Mouse (Mus musculus) spleen, postnatal 10 days (tissue): ENCODE data around the gene Ptges.
"Not testable (repeated sequence)": the region's sequence is repeated elsewhere in the genome, so short reads cannot be mapped to it uniquely, and the experiment has no call there.

Experiments used
- DNase-seq, 2 experiments: peaks; one replicate each; pipeline ENCODE4 v3.0.0; 2021 to 2022; ENCODE audit warnings: low spot score in 2 of 2

Gene Ptges

GRCm38 (mm10) chr2:30929483-30930045, at the start of gene Ptges:
TSS of gene Ptges (minus strand) at chr2:30929863.
- DNase-seq, result peak; percentile 51 to 75

- DNase-seq, result peak; percentile 75 to 88
Measured at GRCm38 (mm10) chr2:30967352-30968327, 38.0 kb upstream of the Ptges start, which contains the start of gene Tor1a. TSS of gene Tor1a (minus strand) at chr2:30967933.

GRCm38 (mm10) chr2:30966826-30967225, 37.2 kb upstream of the Ptges start:
- DNase-seq, result peak in 1 of 2 experiments; percentile 38

GRCm38 (mm10) chr2:30965627-30966026, 36.0 kb upstream of the Ptges start:
- no peak for DNase-seq

- no peak for DNase-seq
Measured at GRCm38 (mm10) chr2:30962570-30963254, 33.0 kb upstream of the Ptges start.

- DNase-seq, result no peak
Measured at GRCm38 (mm10) chr2:30959856-30960255, 30.2 kb upstream of the Ptges start.

- no peak for DNase-seq
Measured at GRCm38 (mm10) chr2:30958726-30959125, 29.1 kb upstream of the Ptges start.

- no peak for DNase-seq
Measured at GRCm38 (mm10) chr2:30957511-30957910, 27.8 kb upstream of the Ptges start.

GRCm38 (mm10) chr2:30954797-30955196, 25.1 kb upstream of the Ptges start:
- DNase-seq, result no peak

GRCm38 (mm10) chr2:30952824-30953490, 23.3 kb upstream of the Ptges start, which contains the start of gene Tor1b:
TSS of gene Tor1b (plus strand) at chr2:30952959.
- peak; percentile 71 to 84 for DNase-seq

GRCm38 (mm10) chr2:30952457-30952823, 22.8 kb upstream of the Ptges start:
- DNase-seq, result no peak

GRCm38 (mm10) chr2:30942603-30943011, 12.9 kb upstream of the Ptges start:
- peak; percentile 56 to 75 for DNase-seq

- DNase-seq, result not testable (repeated sequence)
Measured at GRCm38 (mm10) chr2:30942116-30942515, 12.5 kb upstream of the Ptges start.

GRCm38 (mm10) chr2:30941586-30941985, 11.9 kb upstream of the Ptges start:
- no peak for DNase-seq

- DNase-seq, result no peak
Measured at GRCm38 (mm10) chr2:30938574-30938991, 8.9 kb upstream of the Ptges start.

GRCm38 (mm10) chr2:30937731-30938130, 8.1 kb upstream of the Ptges start:
- DNase-seq, result no peak

- no peak for DNase-seq
Measured at GRCm38 (mm10) chr2:30936808-30937207, 7.1 kb upstream of the Ptges start.

- peak; percentile 63 to 77 for DNase-seq
Measured at GRCm38 (mm10) chr2:30933917-30934450, 4.3 kb upstream of the Ptges start.

GRCm38 (mm10) chr2:30933032-30933431, 3.4 kb upstream of the Ptges start:
- no peak for DNase-seq

GRCm38 (mm10) chr2:30931922-30932321, 2.3 kb upstream of the Ptges start:
- peak in 1 of 2 experiments; percentile 42 for DNase-seq

- DNase-seq, result not testable (repeated sequence)
Measured at GRCm38 (mm10) chr2:30930846-30931245, 1.2 kb upstream of the Ptges start.
